Mouse (Mus musculus) granulocyte monocyte progenitor cell, adult 5-6 weeks (primary cell): ENCODE results near the gene Olfr1367. TPM values are rescaled to one million over a fixed set of nuclear protein-coding genes. Genes with fewer than 3 reads are reported as not detected.

Source experiments
- ATAC-seq: replicated peaks from 2 replicates; pipeline ENCODE4 v1.8.0; 2016; ENCODE audit warnings: mild to moderate bottlenecking, moderate TSS enrichment, inconsistent platforms; ENCODE audit not compliant: poor library complexity, severe bottlenecking
- total RNA-seq, 2 experiments: library from RNA; stranded (forward) in 1 of 2; stranded (reverse) in 1 of 2; fragments of 200-712, 200-1000 nt in 1 of 2; fragments of >200 nt in 1 of 2; fragmentation: Nextera tagmentation in 1 of 2; gene quantifications; 2 replicates each; pipeline ENCODE4 v1.2.3; 2014 to 2017

Gene Olfr1367
- total RNA-seq, 2 experiments from 2014 or later, result not detected

GRCm38 (mm10) chr13:21395211-21395610 lies 48.5 kb downstream of the Olfr1367 start:
- ATAC-seq, result no peak

DNA sequence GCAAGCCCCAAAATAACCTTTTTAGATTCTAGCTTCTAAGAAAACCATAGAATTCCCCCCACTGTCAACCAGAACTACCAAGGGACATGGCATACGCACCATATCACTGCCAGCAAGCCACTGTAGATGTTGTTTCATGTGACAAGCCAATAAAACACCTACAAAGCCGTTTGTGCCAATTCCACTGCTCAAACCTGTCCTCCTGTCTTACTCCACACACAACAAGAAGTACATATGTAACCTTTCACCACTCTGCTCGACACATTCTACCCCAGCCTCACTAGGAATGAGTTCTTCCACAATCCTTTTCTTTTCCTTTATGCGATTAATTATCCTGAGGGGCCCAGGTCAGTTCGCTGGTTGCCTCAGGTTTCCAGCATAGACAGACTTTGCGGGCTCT lies 48.9 kb downstream of the Olfr1367 start:
- ATAC-seq, result no peak

- peak; percentile 80 for ATAC-seq
Observed at GRCm38 (mm10) chr13:21396048-21396447, 49.3 kb downstream of the Olfr1367 start.

GRCm38 (mm10) chr13:21397486-21397885 lies 50.8 kb downstream of the Olfr1367 start:
- no peak for ATAC-seq

Other genes with a start within 250 kb of the Olfr1367 start
- 0.34 TPM in 1 of 2 replicates, not detected in the other for gene Olfr1369-ps1, start 235.4 kb upstream of the Olfr1367 start, total RNA-seq (2014; fragmentation: Nextera tagmentation)
- not detected in 2 replicates for gene Olfr1369-ps1, start 235.4 kb upstream of the Olfr1367 start, total RNA-seq (2017)
- not detected in 2 replicates for gene Olfr263, start 217.3 kb upstream of the Olfr1367 start, total RNA-seq (2014; fragmentation: Nextera tagmentation)
- gene Olfr263, start 217.3 kb upstream of the Olfr1367 start, total RNA-seq (2017), result not detected in 2 replicates
- gene Olfr1368, start 201.0 kb upstream of the Olfr1367 start, total RNA-seq (2014; fragmentation: Nextera tagmentation), result not detected in 2 replicates
- not detected in 2 replicates for gene Olfr1368, start 201.0 kb upstream of the Olfr1367 start, total RNA-seq (2017)
- 142 and 143 TPM in 2 replicates for gene Trim27, start 167.5 kb upstream of the Olfr1367 start, total RNA-seq (2014; fragmentation: Nextera tagmentation)
- gene Trim27, start 167.5 kb upstream of the Olfr1367 start, total RNA-seq (2017), result 144 and 167 TPM in 2 replicates
- gene Gpx5, start 54.2 kb upstream of the Olfr1367 start, total RNA-seq (2014; fragmentation: Nextera tagmentation), result not detected in 2 replicates
- not detected in 2 replicates for gene Gpx5, start 54.2 kb upstream of the Olfr1367 start, total RNA-seq (2017)
- not detected in 2 replicates for gene Gpx6, start 34.8 kb upstream of the Olfr1367 start, total RNA-seq (2014; fragmentation: Nextera tagmentation)
- gene Gpx6, start 34.8 kb upstream of the Olfr1367 start, total RNA-seq (2017), result not detected in 2 replicates
- gene Zscan12, start 15.9 kb downstream of the Olfr1367 start, total RNA-seq (2014; fragmentation: Nextera tagmentation), result 8.4 and 8.6 TPM in 2 replicates
- gene Zscan12, start 15.9 kb downstream of the Olfr1367 start, total RNA-seq (2017), result 11.1 and 20.0 TPM in 2 replicates
- 41.4 and 46.5 TPM in 2 replicates for gene Zkscan3, start 55.8 kb downstream of the Olfr1367 start, total RNA-seq (2014; fragmentation: Nextera tagmentation)
- 29.1 and 33.0 TPM in 2 replicates for gene Zkscan3, start 55.8 kb downstream of the Olfr1367 start, total RNA-seq (2017)
- gene Pgbd1, start 94.1 kb downstream of the Olfr1367 start, total RNA-seq (2014; fragmentation: Nextera tagmentation), result 0.71 and 3.2 TPM in 2 replicates
- 0.93 and 2.0 TPM in 2 replicates for gene Pgbd1, start 94.1 kb downstream of the Olfr1367 start, total RNA-seq (2017)
- 19.5 and 21.5 TPM in 2 replicates for gene Zscan26, start 106.8 kb downstream of the Olfr1367 start, total RNA-seq (2014; fragmentation: Nextera tagmentation)
- 18.7 and 22.5 TPM in 2 replicates for gene Zscan26, start 106.8 kb downstream of the Olfr1367 start, total RNA-seq (2017)
- gene Nkapl, start 121.6 kb downstream of the Olfr1367 start, total RNA-seq (2014; fragmentation: Nextera tagmentation), result 0.43 TPM in 1 of 2 replicates, not detected in the other
- gene Nkapl, start 121.6 kb downstream of the Olfr1367 start, total RNA-seq (2017), result not detected in 2 replicates
- 0.81 TPM in 1 of 2 replicates, not detected in the other for gene Zkscan4, start 132.0 kb downstream of the Olfr1367 start, total RNA-seq (2014; fragmentation: Nextera tagmentation)
- gene Zkscan4, start 132.0 kb downstream of the Olfr1367 start, total RNA-seq (2017), result 0.72 and 0.73 TPM in 2 replicates
- not detected in 2 replicates for gene Gm10065, start 132.5 kb downstream of the Olfr1367 start, total RNA-seq (2014; fragmentation: Nextera tagmentation)
- gene Gm10065, start 132.5 kb downstream of the Olfr1367 start, total RNA-seq (2017), result not detected in 2 replicates
- 0.21 and 1.2 TPM in 2 replicates for gene AK157302, start 148.3 kb downstream of the Olfr1367 start, total RNA-seq (2014; fragmentation: Nextera tagmentation)
- gene AK157302, start 148.3 kb downstream of the Olfr1367 start, total RNA-seq (2017), result 1.1 TPM in 1 of 2 replicates, not detected in the other
- gene Gm11273, start 154.5 kb downstream of the Olfr1367 start, total RNA-seq (2014; fragmentation: Nextera tagmentation), result 7.3 and 7.9 TPM in 2 replicates
- gene Gm11273, start 154.5 kb downstream of the Olfr1367 start, total RNA-seq (2017), result 4.4 and 6.8 TPM in 2 replicates
- 10.9 TPM in 2 replicates for gene Zkscan8, start 184.2 kb downstream of the Olfr1367 start, total RNA-seq (2014; fragmentation: Nextera tagmentation)
- gene Zkscan8, start 184.2 kb downstream of the Olfr1367 start, total RNA-seq (2017), result 7.3 and 7.8 TPM in 2 replicates
- gene Olfr1366, start 195.9 kb downstream of the Olfr1367 start, total RNA-seq (2014; fragmentation: Nextera tagmentation), result not detected in 2 replicates
- not detected in 2 replicates for gene Olfr1366, start 195.9 kb downstream of the Olfr1367 start, total RNA-seq (2017)
- gene Olfr1535, start 213.0 kb downstream of the Olfr1367 start, total RNA-seq (2014; fragmentation: Nextera tagmentation), result not detected in 2 replicates
- gene Olfr1535, start 213.0 kb downstream of the Olfr1367 start, total RNA-seq (2017), result not detected in 2 replicates
- not detected in 2 replicates for gene Olfr1364, start 234.8 kb downstream of the Olfr1367 start, total RNA-seq (2014; fragmentation: Nextera tagmentation)
- not detected in 2 replicates for gene Olfr1364, start 234.8 kb downstream of the Olfr1367 start, total RNA-seq (2017)